Mouse (Mus musculus): ENCODE measurements around the gene Tbc1d10c. TPM values are rescaled to one million over a fixed set of nuclear protein-coding genes. Genes with fewer than 3 reads are reported as not detected.

The Tbc1d10c gene
- total and polyA plus RNA-seq, 3 experiments, result 43.5 to 58.5 (median 46.3) TPM

DNA sequence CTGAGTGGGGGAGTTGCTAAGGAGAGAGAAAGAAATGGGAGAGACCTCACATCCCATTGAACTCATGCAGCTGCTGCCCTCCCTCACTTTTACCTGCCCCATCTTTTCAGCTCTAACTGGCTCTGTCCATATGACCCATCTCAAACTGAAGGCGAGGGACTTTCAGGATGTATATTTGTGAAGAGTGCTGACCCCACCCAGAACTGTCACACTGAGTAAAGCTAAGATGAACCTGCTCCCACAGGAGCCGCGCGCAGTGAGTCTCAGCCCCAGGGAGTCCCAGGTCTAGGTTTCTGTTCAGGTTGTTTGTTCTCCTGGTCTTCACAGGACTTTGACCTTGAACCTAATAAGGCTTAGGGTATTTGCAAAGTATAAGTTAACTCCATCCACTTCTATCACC, 37.8 kb upstream of the Tbc1d10c start:
- DNase-seq (ENCODE audit: extremely low read depth), result no peak
- peaks cover 8% of the 10 kb centered on the region for H3K27me3 ChIP-seq (replicated peaks)
- H3K9ac ChIP-seq (ENCODE audit: insufficient read depth, low read depth), result no peak overlapping the region
- H3K36me3 ChIP-seq (replicated peaks in 1 of 2; ENCODE audit: control insufficient read depth in 1 of 2, insufficient read depth in 1 of 2, low read length in 1 of 2), result peaks cover 0 to 5% of the 10 kb centered on the region in 2 experiments
- no peaks in the 10 kb centered on the region for H3K9me3 ChIP-seq (replicated peaks; ENCODE audit: low read length)
- in situ Hi-C loops (cut with MboI; ENCODE audit: low pct_ligation_motif_present, low pct_unique_long_range_greater_than_20kb, low sequenced_read_pairs), result no loop called here
- dilution Hi-C loops (cut with MboI; ENCODE audit: extremely low pct_ligation_motif_present, extremely low pct_unique_long_range_greater_than_20kb, low sequenced_read_pairs), result no loop called here
- H3K79me2 ChIP-seq (replicated peaks; ENCODE audit: control insufficient read depth, extremely low read depth, insufficient read depth, poor library complexity, severe bottlenecking), result no peaks in the 10 kb centered on the region
- no peak overlapping the region for H3K4me3 ChIP-seq (replicated peaks in 1 of 3; ENCODE audit: low read depth in 2 of 3, low read length in 2 of 3, poor library complexity in 1 of 3)
- H3K27ac ChIP-seq (ENCODE audit: insufficient read depth, low read depth), result no peak overlapping the region
- no peak overlapping the region for H3K4me2 ChIP-seq (ENCODE audit: insufficient read depth, low read depth, poor library complexity, severe bottlenecking)
- peaks cover 24 to 63% of the 10 kb centered on the region in 2 experiments for H3K4me1 ChIP-seq (ENCODE audit: control insufficient read depth in 1 of 2, insufficient read depth in 2 of 2)
- TF ChIP-seq TCF12 (IDR thresholded peaks at IDR 0.05; ENCODE audit: low read depth, low read length) (no peak), RAD21 (IDR thresholded peaks at IDR 0.05; ENCODE audit: low read depth, low read length) (no peak), CHD1 (IDR thresholded peaks at IDR 0.05; ENCODE audit: low read depth, low read length) (no peak), MXI1 (IDR thresholded peaks at IDR 0.05; ENCODE audit: low read depth, low read length) (no peak), POLR2AphosphoS2 (IDR thresholded peaks at IDR 0.05; ENCODE audit: low read depth, low read length) (no peak), MAX (IDR thresholded peaks at IDR 0.05; ENCODE audit: low read length) (no peak), JUND (conservative IDR thresholded peaks at IDR 0.05; ENCODE audit: low read depth, low read length) (no peak), USF1 (IDR thresholded peaks at IDR 0.05; ENCODE audit: low read depth, low read length) (no peak), RCOR1 (conservative IDR thresholded peaks at IDR 0.05; ENCODE audit: low read depth, low read length) (no peak), ZMIZ1 (IDR thresholded peaks at IDR 0.05; ENCODE audit: low read depth, low read length) (no peak), CHD2 (IDR thresholded peaks at IDR 0.05; ENCODE audit: low read length) (no peak), NRF1 (IDR thresholded peaks at IDR 0.05; ENCODE audit: low read depth, low read length) (no peak), HCFC1 (IDR thresholded peaks at IDR 0.05; ENCODE audit: low read depth, low read length) (no peak), MAZ (IDR thresholded peaks at IDR 0.05; ENCODE audit: low read depth, low read length) (no peak), USF2 (conservative IDR thresholded peaks at IDR 0.05; ENCODE audit: low read depth, low read length) (no peak), TBP (conservative IDR thresholded peaks at IDR 0.05; ENCODE audit: low read depth, low read length) (no peak), BHLHE40 (IDR thresholded peaks at IDR 0.05; ENCODE audit: low read depth, low read length) (no peak)

DNA sequence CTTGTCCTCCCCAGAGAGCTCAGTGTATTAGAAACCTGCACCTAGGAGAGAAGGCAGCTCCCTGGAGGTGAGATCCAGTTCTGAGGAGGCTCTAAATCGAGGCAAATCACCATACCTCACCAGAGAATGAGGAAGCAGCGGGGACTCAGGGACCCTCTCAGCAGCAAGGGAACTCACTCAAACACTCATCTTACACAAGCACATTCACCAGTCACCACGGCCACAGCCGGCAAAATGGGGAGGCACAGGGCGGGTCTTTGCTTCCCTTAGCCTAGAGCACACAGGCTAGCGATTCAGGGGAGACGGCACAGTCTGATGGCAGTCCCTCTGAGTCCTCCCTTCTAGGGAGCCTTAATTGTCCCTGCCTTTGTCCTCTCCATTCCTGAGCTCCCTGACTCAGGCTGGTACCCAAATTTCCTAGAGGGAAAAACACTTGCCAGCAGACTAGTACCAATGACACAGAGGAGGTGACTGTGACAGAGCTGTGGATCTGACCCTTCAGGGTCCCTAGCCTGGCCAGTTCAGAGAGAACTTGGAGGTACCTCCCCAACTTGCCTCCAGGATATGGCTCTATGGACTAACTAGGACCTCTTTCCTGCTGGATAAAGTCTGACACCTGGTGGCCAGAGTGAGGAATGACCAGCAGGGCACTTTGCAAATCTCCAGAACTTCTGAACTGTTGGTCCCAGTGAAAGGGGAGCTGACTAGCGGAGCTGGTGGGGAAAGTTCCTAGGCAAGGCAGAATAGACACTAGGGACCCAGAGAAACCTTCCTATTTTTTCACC, 37.0 kb upstream of the Tbc1d10c start:
- H3K4me3 ChIP-seq (replicated peaks in 1 of 3; ENCODE audit: low read depth in 2 of 3, low read length in 2 of 3, poor library complexity in 1 of 3), result no peak overlapping the region
- TF ChIP-seq CHD2 (IDR thresholded peaks at IDR 0.05; ENCODE audit: low read length) (no peak), ETS1 (conservative IDR thresholded peaks at IDR 0.05; ENCODE audit: low read depth, low read length) (no peak), MAFK (IDR thresholded peaks at IDR 0.05; ENCODE audit: insufficient replicate concordance, low read length) (no peak), NELFE (IDR thresholded peaks at IDR 0.05; ENCODE audit: low read depth, low read length) (0 out of 2 replicates have a peak, but pooled peaks have one; percentile 24), MEF2A (IDR thresholded peaks at IDR 0.05; ENCODE audit: borderline replicate concordance, low read depth, low read length) (no peak), USF1 (IDR thresholded peaks at IDR 0.05; ENCODE audit: low read depth, low read length) (no peak), SMC3 (IDR thresholded peaks at IDR 0.05; ENCODE audit: low read depth, low read length) (peak; percentile 98), TBP (conservative IDR thresholded peaks at IDR 0.05; ENCODE audit: low read depth, low read length) (no peak), CTCF (conservative IDR thresholded peaks at IDR 0.05 in 1 of 2, IDR thresholded peaks at IDR 0.05 in 1 of 2; ENCODE audit: low read depth in 2 of 2, low read length in 2 of 2) (peak; percentile 89 to 98), ELF1 (IDR thresholded peaks at IDR 0.05; ENCODE audit: low read depth, low read length) (no peak), HCFC1 (IDR thresholded peaks at IDR 0.05; ENCODE audit: low read depth, low read length) (no peak), E2F4 (IDR thresholded peaks at IDR 0.05; ENCODE audit: insufficient replicate concordance, low read depth, low read length) (no peak), BHLHE40 (IDR thresholded peaks at IDR 0.05; ENCODE audit: low read depth, low read length) (no peak), IRF4 (IDR thresholded peaks at IDR 0.05; ENCODE audit: low read depth, low read length) (peak; percentile 28; the same call in 1 of the 2 replicates), JUND (conservative IDR thresholded peaks at IDR 0.05; ENCODE audit: low read depth, low read length) (no peak; the same call in 1 of the 2 replicates), MAX (IDR thresholded peaks at IDR 0.05; ENCODE audit: low read length) (no peak), POLR2AphosphoS2 (IDR thresholded peaks at IDR 0.05; ENCODE audit: low read depth, low read length) (no peak), ZNF384 (IDR thresholded peaks at IDR 0.05; ENCODE audit: low read depth, low read length) (no peak), TCF12 (IDR thresholded peaks at IDR 0.05; ENCODE audit: low read depth, low read length) (no peak), ZC3H11A (IDR thresholded peaks at IDR 0.05; ENCODE audit: low read depth, low read length) (peak; percentile 73), RAD21 (IDR thresholded peaks at IDR 0.05; ENCODE audit: low read depth, low read length) (peak; percentile 98), NRF1 (IDR thresholded peaks at IDR 0.05; ENCODE audit: low read depth, low read length) (no peak)
- no peak overlapping the region for H3K27ac ChIP-seq (ENCODE audit: insufficient read depth, low read depth)
- no peak overlapping the region for H3K9ac ChIP-seq (ENCODE audit: insufficient read depth, low read depth)
- peaks cover 23 to 60% of the 10 kb centered on the region in 2 experiments for H3K4me1 ChIP-seq (ENCODE audit: control insufficient read depth in 1 of 2, insufficient read depth in 2 of 2)
- no peaks in the 10 kb centered on the region for H3K79me2 ChIP-seq (replicated peaks; ENCODE audit: control insufficient read depth, extremely low read depth, insufficient read depth, poor library complexity, severe bottlenecking)
- in situ Hi-C loops (cut with MboI; ENCODE audit: low pct_ligation_motif_present, low pct_unique_long_range_greater_than_20kb, low sequenced_read_pairs), result no loop called here
- peak; percentile 83 for DNase-seq (ENCODE audit: extremely low read depth)
- H3K9me3 ChIP-seq (replicated peaks; ENCODE audit: low read length), result no peaks in the 10 kb centered on the region
- peaks cover 12% of the 10 kb centered on the region for H3K27me3 ChIP-seq (replicated peaks)
- H3K4me2 ChIP-seq (ENCODE audit: insufficient read depth, low read depth, poor library complexity, severe bottlenecking), result no peak overlapping the region
- dilution Hi-C loops (cut with MboI; ENCODE audit: extremely low pct_ligation_motif_present, extremely low pct_unique_long_range_greater_than_20kb, low sequenced_read_pairs), result no loop called here
- H3K36me3 ChIP-seq (replicated peaks in 1 of 2; ENCODE audit: control insufficient read depth in 1 of 2, insufficient read depth in 1 of 2, low read length in 1 of 2), result peaks cover 0 to 2% of the 10 kb centered on the region in 2 experiments
